Mouse (Mus musculus) urinary bladder, postnatal 14 days (tissue): Measurements from ENCODE around the gene Sco1.
"Not testable (repeated sequence)": the region's sequence is repeated elsewhere in the genome, so short reads cannot be mapped to it uniquely, and the experiment has no call there.

ENCODE experiments used
- DNase-seq: peaks from one replicate; pipeline ENCODE4 v3.0.0; 2021; ENCODE audit warnings: low spot score

The Sco1 gene

DNA sequence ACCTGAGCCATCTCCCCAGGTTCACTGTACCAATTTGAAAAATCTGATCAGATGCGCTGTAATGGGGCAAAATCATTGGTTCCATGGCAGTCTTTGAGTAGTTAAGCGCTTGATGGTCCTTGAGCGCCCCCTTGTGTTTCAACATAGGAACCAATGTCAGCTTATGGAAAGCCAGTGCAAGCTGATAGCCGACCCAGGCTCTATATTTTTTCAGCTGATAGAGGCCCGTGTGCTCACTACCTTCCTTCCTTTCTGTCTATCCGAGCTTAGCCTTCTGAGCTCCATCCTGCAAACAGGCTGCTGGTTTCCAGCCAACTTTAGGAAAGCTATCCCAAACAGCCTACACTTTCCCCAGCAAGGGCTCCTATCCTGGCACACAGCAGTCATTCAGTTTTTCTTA is 33.0 kb downstream of the Sco1 start:
- peak; percentile 72 for DNase-seq

GRCm38 (mm10) chr11:67086467-67087164 is 34.1 kb downstream of the Sco1 start:
- DNase-seq = no peak

- DNase-seq = no peak
These were observed 34.8 kb downstream of the Sco1 start for GRCm38 (mm10) chr11:67087225-67087624.

DNA sequence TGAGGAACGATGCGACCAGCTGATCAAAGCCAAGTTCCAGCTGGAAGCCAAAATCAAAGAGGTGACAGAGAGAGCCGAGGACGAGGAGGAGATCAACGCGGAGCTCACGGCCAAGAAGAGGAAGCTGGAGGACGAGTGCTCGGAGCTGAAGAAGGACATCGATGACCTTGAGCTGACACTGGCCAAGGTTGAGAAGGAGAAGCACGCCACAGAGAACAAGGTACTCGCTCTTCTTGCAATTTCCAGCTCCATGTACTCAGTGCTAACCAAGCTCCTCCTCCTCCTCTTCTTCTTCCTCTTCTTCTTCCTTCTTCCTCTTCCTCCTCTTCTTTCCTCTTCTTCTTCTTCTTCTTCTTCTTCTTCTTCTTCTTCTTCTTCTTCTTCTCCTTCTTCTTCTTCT is 39.9 kb downstream of the Sco1 start:
- DNase-seq = not testable (repeated sequence)

DNA sequence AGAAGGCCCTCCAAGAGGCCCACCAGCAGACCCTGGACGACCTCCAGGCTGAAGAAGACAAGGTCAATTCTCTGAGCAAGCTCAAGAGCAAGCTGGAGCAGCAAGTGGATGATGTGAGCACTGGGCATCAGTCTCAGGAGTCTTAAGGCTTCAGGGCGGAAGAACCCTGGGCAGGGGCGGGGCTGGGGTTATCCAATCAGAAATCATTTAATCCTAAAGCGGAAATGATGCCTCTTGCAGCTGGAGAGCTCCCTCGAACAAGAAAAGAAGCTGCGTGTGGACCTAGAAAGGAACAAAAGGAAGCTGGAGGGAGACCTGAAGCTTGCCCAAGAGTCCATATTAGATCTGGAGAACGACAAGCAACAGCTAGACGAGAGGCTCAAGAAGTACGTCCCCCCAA is 40.7 kb downstream of the Sco1 start:
- no peak for DNase-seq

DNA sequence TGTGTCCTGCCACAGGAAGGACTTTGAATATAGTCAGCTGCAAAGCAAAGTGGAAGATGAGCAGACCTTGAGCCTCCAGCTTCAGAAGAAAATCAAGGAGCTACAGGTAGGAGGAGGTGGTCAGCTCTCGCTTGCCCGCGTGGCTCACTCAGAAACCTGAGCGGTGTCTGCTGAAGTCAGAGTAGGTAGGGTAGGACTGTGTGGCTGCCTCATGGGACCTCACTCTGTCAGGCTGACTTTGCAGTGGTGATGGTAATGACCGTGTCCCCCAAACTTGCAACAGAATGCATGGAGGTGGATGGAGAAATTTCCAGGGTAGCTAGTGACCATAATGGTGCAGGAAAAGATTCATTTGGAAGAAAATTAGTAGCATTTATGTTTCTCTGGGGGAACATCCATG is 41.2 kb downstream of the Sco1 start:
- no peak for DNase-seq

DNA sequence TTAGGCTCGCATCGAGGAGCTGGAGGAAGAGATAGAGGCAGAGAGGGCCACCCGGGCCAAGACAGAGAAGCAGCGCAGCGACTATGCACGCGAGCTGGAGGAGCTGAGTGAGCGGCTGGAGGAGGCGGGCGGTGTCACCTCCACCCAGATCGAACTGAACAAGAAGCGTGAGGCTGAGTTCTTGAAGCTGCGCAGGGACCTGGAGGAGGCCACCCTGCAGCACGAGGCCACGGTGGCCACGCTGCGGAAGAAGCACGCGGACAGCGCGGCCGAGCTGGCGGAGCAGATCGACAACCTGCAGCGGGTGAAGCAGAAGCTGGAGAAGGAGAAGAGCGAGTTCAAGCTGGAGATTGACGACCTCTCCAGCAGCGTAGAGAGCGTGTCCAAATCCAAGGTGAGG is 42.0 kb downstream of the Sco1 start:
- no peak for DNase-seq

- DNase-seq = no peak
These were observed 45.2 kb downstream of the Sco1 start for GRCm38 (mm10) chr11:67097709-67098108.

DNA sequence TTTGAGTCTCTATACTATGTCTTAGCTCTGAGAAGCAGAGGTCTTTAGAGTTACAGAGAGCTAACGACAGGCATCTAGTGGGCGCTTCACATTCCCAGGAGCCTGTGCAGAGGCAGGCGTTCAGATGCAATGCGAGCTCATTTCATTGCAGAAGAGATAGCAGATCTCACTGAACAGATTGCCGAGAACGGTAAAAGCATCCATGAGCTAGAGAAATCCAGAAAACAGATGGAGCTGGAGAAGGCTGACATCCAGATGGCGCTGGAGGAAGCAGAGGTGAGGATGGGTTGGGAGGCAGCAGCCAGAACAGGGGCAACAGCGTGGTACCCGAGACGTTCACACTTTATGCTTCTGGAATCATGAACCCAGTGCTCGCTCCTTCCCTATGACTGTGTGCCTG is 46.0 kb downstream of the Sco1 start:
- no peak for DNase-seq

- no peak for DNase-seq
These were observed 46.8 kb downstream of the Sco1 start for GRCm38 (mm10) chr11:67099241-67099640.

GRCm38 (mm10) chr11:67100169-67100568 is 47.7 kb downstream of the Sco1 start:
- peak; percentile 23 for DNase-seq

- peak; percentile 49 for DNase-seq
These were observed 49.2 kb downstream of the Sco1 start for GRCm38 (mm10) chr11:67101713-67102112.

GRCm38 (mm10) chr11:67103256-67103655 is 50.8 kb downstream of the Sco1 start:
- DNase-seq = no peak

- DNase-seq = no peak
These were observed 51.8 kb downstream of the Sco1 start for GRCm38 (mm10) chr11:67104242-67104641.

DNA sequence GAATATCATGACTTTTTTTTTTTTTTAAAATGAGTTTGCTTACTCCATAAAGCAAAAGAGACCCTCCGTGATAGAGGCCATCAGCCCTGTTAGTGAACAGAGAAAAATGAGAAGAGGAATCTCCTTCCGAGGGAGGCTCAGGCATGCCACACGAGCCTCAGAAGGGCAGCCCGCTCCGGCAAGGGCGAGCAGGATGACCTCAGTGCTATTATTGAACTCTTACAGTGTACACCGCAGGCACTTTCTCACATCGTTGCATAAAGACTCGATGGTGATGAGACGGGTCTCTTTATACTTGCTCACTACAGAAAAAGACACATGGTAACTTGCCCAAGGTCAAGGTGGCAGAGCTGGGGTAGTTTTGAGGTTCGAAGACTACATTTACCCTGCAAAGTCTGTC is 52.2 kb downstream of the Sco1 start:
- DNase-seq = no peak

GRCm38 (mm10) chr11:67105689-67106088 is 53.2 kb downstream of the Sco1 start:
- no peak for DNase-seq

DNA sequence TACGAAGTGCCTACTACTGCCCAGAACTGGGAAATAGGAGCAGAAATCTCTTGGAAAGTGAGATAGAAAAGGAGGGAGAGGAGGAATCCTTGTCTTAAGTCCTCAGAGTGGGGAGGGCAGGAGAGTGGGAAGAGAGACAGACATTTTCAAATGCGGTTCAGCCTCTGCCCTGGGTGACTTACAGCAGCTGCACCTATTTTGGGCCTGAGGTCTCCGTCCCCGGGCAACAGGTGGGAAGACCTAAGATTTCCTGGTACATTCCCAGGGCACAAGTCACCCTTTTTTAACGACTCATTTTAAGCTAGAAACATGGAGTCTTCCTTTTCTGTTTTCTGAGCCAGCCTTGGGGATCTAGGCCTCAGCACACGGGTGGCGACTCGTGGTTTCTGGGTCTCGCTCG is 54.5 kb downstream of the Sco1 start:
- no peak for DNase-seq

DNA sequence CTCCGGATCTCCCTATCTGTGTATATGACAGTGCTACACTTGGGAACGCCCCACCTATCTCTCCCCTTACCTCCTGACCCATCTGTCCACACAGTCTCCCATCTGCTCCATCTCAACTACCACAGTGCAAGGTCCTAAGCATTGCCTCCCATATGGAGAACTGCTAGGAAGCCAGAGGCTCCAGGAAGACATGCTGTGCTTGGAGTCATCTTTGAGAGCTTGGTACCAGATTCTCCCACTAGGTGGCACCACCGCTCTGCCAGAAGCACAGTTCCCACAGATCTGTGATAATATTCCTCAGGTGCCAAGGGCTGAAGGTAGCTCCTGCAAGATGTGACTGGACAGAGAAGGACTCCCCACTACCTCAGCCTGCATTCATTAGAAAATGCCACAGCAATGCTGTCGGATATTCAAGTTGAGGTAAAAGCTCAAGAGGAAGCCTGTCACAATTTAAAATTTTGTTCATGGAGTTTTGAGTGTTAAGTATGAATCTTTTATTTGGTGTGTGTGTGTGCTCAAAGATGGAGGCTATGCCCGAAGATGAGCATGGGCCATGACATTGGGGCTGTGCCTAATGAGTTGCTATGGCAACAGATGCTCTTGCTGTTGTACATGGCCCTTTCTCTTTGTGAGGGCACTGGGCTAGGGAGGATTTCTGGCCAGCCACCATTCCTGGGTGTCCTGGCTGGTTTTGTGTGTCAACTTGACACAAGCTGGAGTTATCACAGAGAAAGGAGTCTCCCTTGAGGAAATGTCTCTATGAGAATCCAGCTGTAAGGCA is 57.9 kb downstream of the Sco1 start:
- peak; percentile 76 for DNase-seq

DNA sequence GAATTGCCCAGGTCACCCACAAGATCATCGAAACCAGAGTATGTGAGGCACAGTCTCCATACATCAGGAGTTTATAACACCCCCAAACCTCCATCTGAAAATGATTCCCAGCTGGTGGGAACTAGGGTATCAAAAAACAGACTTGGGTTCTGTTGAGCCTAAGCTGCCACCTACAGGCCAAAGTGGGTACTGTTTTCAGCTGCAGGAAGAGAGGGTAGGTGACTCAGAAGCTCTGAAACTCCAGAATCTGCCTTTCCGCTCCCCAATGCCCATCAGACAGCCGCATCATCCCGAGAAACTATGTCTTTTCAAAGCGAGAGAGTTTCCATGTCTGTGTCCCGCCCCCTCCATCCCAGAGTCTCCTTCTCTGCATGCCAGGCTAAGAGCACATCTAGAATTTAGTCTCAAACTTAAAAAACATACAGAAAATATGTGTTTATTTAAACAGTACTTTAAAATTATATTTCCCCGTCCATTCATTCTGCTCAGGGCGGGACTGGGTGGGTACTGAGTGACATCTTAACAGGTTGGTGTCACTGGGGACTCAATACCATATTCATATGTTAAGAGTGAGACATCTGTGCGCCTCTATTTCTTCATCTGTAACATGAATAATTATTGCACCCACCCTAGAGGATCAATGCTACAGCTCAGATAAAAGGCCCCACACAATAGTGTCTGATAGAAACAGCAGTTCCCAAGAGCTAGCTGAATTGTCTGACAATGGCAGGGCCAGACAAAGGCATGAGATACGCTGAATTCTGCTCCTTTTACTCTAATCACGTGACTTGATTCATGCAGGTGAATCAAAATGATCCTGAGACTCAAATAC is 59.8 kb downstream of the Sco1 start:
- peak; percentile 75 for DNase-seq

GRCm38 (mm10) chr11:67112851-67113202 is 60.4 kb downstream of the Sco1 start:
- DNase-seq = peak; percentile 61

DNA sequence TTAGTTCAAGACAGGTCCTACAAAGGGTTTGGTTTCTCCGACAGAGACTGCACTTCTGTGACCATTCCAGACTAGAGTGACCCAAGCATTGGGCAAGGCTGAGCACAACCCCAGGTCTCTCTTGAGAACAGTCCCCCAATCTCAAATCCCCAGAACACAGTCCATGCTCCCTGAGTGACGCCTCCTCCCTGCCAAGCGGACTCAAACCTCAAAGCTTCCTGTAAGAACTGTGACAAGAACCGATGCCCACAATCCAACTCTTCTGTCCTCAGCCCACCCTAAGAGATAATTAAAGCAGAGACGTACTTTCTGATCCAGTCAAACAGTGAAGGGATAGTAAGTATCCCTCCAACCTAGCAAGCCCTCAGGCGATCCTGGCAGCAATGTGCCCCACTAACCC is 60.9 kb downstream of the Sco1 start:
- no peak for DNase-seq

GRCm38 (mm10) chr11:67114261-67114660 is 61.8 kb downstream of the Sco1 start:
- no peak for DNase-seq

DNA sequence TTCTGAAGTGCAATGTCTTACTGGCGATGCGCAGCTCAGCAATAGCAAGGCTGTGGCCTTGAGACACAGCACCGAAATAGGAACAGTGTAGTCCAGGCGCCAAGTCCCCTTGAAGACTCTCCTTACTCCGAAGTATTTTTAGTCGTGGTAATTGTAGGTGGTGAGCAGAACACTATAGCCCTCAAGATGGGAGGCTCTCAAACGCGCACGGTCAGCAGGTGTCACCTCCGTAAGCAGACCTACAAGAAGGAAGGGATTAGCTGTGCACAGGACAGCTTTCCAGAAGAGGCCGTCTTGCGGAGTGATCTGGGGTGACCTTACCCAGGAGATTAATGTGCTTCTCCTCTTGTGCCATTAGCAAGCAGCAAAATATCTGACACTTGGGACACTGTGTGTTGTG is 62.4 kb downstream of the Sco1 start:
- DNase-seq = no peak
